Mouse (Mus musculus): ENCODE measurements around the gene Irf1.

Gene Irf1

GRCm38 (mm10) chr11:53805786-53806185 lies 36.0 kb downstream of the Irf1 start:
- no peak for DNase-seq (ENCODE audit: low spot score in 2 of 2)

- DNase-seq (ENCODE audit: low spot score in 2 of 2) = no peak
Observed at GRCm38 (mm10) chr11:53809354-53809753, 39.5 kb downstream of the Irf1 start.

- no peak for DNase-seq (ENCODE audit: low spot score in 2 of 2)
Observed at GRCm38 (mm10) chr11:53810156-53810555, 40.3 kb downstream of the Irf1 start.

- DNase-seq (ENCODE audit: low spot score in 2 of 2) = no peak
Observed at GRCm38 (mm10) chr11:53810749-53811148, 40.9 kb downstream of the Irf1 start.

- no peak for DNase-seq (ENCODE audit: low spot score in 2 of 2)
Observed at GRCm38 (mm10) chr11:53811312-53811711, 41.5 kb downstream of the Irf1 start.

GRCm38 (mm10) chr11:53813001-53813868 lies 43.4 kb downstream of the Irf1 start:
- no peak for DNase-seq (ENCODE audit: low spot score in 2 of 2)

GRCm38 (mm10) chr11:53814810-53815209 lies 45.0 kb downstream of the Irf1 start:
- no peak for DNase-seq (ENCODE audit: low spot score in 2 of 2)

GRCm38 (mm10) chr11:53816841-53817375 lies 47.1 kb downstream of the Irf1 start:
- no peak for DNase-seq (ENCODE audit: low spot score in 2 of 2)

GRCm38 (mm10) chr11:53818794-53819193 lies 49.0 kb downstream of the Irf1 start:
- DNase-seq (ENCODE audit: low spot score in 2 of 2) = no peak

GRCm38 (mm10) chr11:53819511-53819910 lies 49.7 kb downstream of the Irf1 start:
- DNase-seq (ENCODE audit: low spot score in 2 of 2) = no peak

GRCm38 (mm10) chr11:53820516-53821170 lies 50.8 kb downstream of the Irf1 start:
- no peak for DNase-seq (ENCODE audit: low spot score in 2 of 2)

GRCm38 (mm10) chr11:53821230-53821944 lies 51.6 kb downstream of the Irf1 start:
- DNase-seq (ENCODE audit: low spot score in 2 of 2) = no peak

- no peak for DNase-seq (ENCODE audit: low spot score in 2 of 2)
Observed at GRCm38 (mm10) chr11:53821945-53822338, 52.1 kb downstream of the Irf1 start.

- no peak for DNase-seq (ENCODE audit: low spot score in 2 of 2)
Observed at GRCm38 (mm10) chr11:53825409-53825808, 55.6 kb downstream of the Irf1 start.

Measured in cerebellum, postnatal 4 days (tissue).